Mouse (Mus musculus): ENCODE data around the gene Echdc1. TPM values are rescaled to one million over a fixed set of nuclear protein-coding genes. Genes with fewer than 3 reads are reported as not detected.
"Not testable (repeated sequence)": the region's sequence is repeated elsewhere in the genome, so short reads cannot be mapped to it uniquely, and the experiment has no call there.

Echdc1 gene
- polyA plus RNA-seq, 1 experiment from 2014 or later = 29.4 TPM

GRCm38 (mm10) chr10:29362197-29362900 lies 49.4 kb downstream of the Echdc1 start, which contains the start of gene Rnf146:
Rnf146 (minus strand) TSS chr10:29362442.
- H3K9ac ChIP-seq (ENCODE audit: low read length) = peak within 1 kb of the TSS; percentile 95
- peak within 1 kb of the TSS; percentile 84 for H3K4me3 ChIP-seq (ENCODE audit: low read depth, low read length)
- no peaks in the 10 kb centered on the region for H3K27me3 ChIP-seq (ENCODE audit: control insufficient read depth, insufficient read depth, low read length)
- DNase-seq (ENCODE audit: low spot score) (no peak), ATAC-seq (replicated peaks; ENCODE audit: low FRiP score) (no peak)
- peak within 1 kb of the TSS; percentile 94 for H3K27ac ChIP-seq (ENCODE audit: low read depth, low read length)
- H3K36me3 ChIP-seq (ENCODE audit: control insufficient read depth, insufficient read depth, low read length) = no peaks in the 10 kb centered on the region
- peak within 1 kb of the TSS; percentile 65 for H3K4me2 ChIP-seq (ENCODE audit: low read depth, low read length, severe bottlenecking)
- no peaks in the 10 kb centered on the region for H3K9me3 ChIP-seq (ENCODE audit: control insufficient read depth, low read length)
- WGBS = 12% methylated on average over 15 of the region's 15 CpGs
- no peaks in the 10 kb centered on the region; the same call in 1 of the 2 replicates for H3K4me1 ChIP-seq (replicated peaks; ENCODE audit: control insufficient read depth, insufficient read depth, low read length)

- Histone ChIP-seq H3K4me1 (replicated peaks; ENCODE audit: control insufficient read depth, insufficient read depth, low read length) (no peaks in the 10 kb centered on the region), H3K9ac (ENCODE audit: low read length) (no peak overlapping the region), H3K4me2 (ENCODE audit: low read depth, low read length, severe bottlenecking) (no peak overlapping the region), H3K9me3 (ENCODE audit: control insufficient read depth, low read length) (no peaks in the 10 kb centered on the region), H3K4me3 (ENCODE audit: low read depth, low read length) (no peak overlapping the region), H3K36me3 (ENCODE audit: control insufficient read depth, insufficient read depth, low read length) (no peaks in the 10 kb centered on the region), H3K27ac (ENCODE audit: low read depth, low read length) (no peak overlapping the region), H3K27me3 (ENCODE audit: control insufficient read depth, insufficient read depth, low read length) (no peaks in the 10 kb centered on the region)
- ATAC-seq (replicated peaks; ENCODE audit: low FRiP score) (no peak), DNase-seq (ENCODE audit: low spot score) (no peak)
- WGBS = 91% methylated on average over 5 of the region's 5 CpGs
Measured at GRCm38 (mm10) chr10:29374065-29374464, 61.1 kb downstream of the Echdc1 start.

GRCm38 (mm10) chr10:29381558-29381957 lies 68.6 kb downstream of the Echdc1 start:
- no peaks in the 10 kb centered on the region for H3K9me3 ChIP-seq (ENCODE audit: control insufficient read depth, low read length)
- H3K4me2 ChIP-seq (ENCODE audit: low read depth, low read length, severe bottlenecking) = no peak overlapping the region
- DNase-seq (ENCODE audit: low spot score) (no peak), ATAC-seq (replicated peaks; ENCODE audit: low FRiP score) (no peak)
- WGBS = 86% methylated on average over 2 of the region's 2 CpGs
- H3K4me3 ChIP-seq (ENCODE audit: low read depth, low read length) = no peak overlapping the region
- no peaks in the 10 kb centered on the region for H3K4me1 ChIP-seq (replicated peaks; ENCODE audit: control insufficient read depth, insufficient read depth, low read length)
- no peak overlapping the region for H3K27ac ChIP-seq (ENCODE audit: low read depth, low read length)
- H3K9ac ChIP-seq (ENCODE audit: low read length) = no peak overlapping the region
- no peaks in the 10 kb centered on the region for H3K36me3 ChIP-seq (ENCODE audit: control insufficient read depth, insufficient read depth, low read length)
- no peaks in the 10 kb centered on the region for H3K27me3 ChIP-seq (ENCODE audit: control insufficient read depth, insufficient read depth, low read length)

DNA sequence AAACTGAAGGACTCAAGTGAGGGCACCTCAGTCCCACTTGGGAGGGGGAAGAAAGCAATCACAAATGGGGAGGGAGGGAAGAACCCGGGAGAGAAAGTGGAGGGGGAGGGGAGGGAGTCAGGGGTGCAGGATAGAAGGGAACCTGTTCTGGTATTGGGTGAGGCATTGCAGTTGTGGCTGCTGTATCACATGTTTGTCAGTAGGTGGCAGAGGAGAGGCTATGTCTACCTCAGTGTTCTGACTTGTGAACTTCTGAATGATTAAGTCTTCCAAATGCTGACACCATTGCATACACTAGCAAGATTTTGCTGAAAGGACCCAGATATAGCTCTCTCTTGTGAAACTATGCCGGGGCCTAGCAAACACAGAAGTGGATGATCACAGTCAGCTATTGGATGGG lies 81.9 kb downstream of the Echdc1 start:
- H3K4me2 ChIP-seq (ENCODE audit: low read depth, low read length, severe bottlenecking); H3K4me1 ChIP-seq (replicated peaks; ENCODE audit: control insufficient read depth, insufficient read depth, low read length); H3K9me3 ChIP-seq (ENCODE audit: control insufficient read depth, low read length); H3K36me3 ChIP-seq (ENCODE audit: control insufficient read depth, insufficient read depth, low read length); ATAC-seq (replicated peaks; ENCODE audit: low FRiP score); H3K27ac ChIP-seq (ENCODE audit: low read depth, low read length); H3K27me3 ChIP-seq (ENCODE audit: control insufficient read depth, insufficient read depth, low read length); DNase-seq (ENCODE audit: low spot score); H3K4me3 ChIP-seq (ENCODE audit: low read depth, low read length); H3K9ac ChIP-seq (ENCODE audit: low read length): not testable (repeated sequence)
- WGBS = 65% methylated on average over 2 of the region's 2 CpGs

Other genes with a start within 250 kb of the Echdc1 start
- gene Soga3, start 169.3 kb upstream of the Echdc1 start, polyA plus RNA-seq (2014; fragmentation: Nextera tagmentation; extraction: Ambion mirVana) = 28.7 and 29.8 TPM in 2 replicates
- gene Gm49353, start 114.2 kb upstream of the Echdc1 start, polyA plus RNA-seq (2014; fragmentation: Nextera tagmentation; extraction: Ambion mirVana) = 4.5 and 5.3 TPM in 2 replicates
- 6.8 and 9.1 TPM in 2 replicates for gene 9330159F19Rik, start 101.6 kb upstream of the Echdc1 start, polyA plus RNA-seq (2014; fragmentation: Nextera tagmentation; extraction: Ambion mirVana)
- 56.5 and 62.1 TPM in 2 replicates for gene Rnf146, start 49.3 kb downstream of the Echdc1 start, polyA plus RNA-seq (2014; fragmentation: Nextera tagmentation; extraction: Ambion mirVana)
- 56.4 and 62.5 TPM in 2 replicates for gene Rspo3, start 222.7 kb downstream of the Echdc1 start, polyA plus RNA-seq (2014; fragmentation: Nextera tagmentation; extraction: Ambion mirVana)

Measured in forebrain, embryonic 11.5 days (tissue).